Mouse (Mus musculus): ENCODE data around the gene Kdelr1.
A peak's percentile ranks its signal among the peaks of the same experiment; 100 is the strongest.
"Not testable (repeated sequence)": the region's sequence is repeated elsewhere in the genome, so short reads cannot be mapped to it uniquely, and the experiment has no call there.

Kdelr1 gene

DNA sequence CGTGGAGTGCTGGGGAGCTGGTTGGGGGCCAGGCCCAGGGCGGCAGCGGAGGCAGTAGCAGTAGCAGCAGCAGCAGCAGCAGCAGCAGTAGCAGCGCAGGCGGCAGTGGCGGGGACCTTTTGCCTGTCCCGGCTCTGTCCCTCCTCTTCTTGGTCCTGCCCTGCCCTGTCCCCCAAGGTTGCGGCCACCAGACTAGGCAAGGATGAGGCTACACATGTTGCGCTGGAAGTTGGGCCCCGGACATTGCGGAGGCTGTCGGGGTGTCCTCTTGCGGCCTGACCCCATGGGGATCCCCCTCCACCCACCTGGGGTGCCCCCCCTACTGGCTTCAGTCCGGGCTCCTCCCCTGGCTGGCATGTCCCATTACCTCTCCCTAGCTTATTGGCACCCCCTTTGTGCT is 2.8 kb upstream of the Kdelr1 start:
- no peak for DNase-seq (ENCODE audit: low spot score in 2 of 2)

DNA sequence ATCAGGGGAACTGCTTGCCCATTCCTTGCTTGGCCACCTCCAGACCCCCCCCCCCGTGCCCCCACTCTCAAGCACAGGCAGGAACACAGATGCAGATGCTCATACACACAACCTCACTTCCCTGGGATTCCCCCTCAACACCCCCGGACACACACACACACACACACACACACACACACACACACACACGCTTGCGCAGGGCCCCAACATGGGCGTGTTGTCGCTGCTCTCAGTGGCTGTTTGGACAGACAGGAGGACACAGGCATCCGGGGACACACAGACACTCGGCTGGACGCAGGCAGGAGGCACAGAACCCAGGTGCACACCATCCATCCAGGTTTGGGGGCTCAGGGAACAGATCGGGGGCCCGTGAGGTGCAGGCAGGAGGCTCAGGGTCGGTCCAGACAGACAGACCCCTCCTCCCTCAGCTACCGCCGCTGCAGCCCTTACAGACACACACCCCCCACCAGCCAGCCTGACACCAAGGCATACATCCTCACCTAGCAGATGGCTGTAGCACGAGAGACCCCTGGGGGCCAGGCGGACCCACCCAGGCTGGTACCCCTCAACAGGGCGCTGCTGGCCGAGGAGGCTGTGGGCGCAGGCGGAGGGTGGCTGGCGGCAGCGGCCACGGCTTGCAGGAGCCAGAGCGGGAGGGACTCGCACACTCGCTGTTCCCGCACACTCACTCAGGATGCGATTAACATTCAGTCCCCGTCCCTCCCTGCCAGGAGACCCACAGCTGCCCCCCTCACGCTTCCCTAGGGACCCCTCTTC is 2.1 kb upstream of the Kdelr1 start:
- DNase-seq (ENCODE audit: low spot score in 2 of 2), result no peak

DNA sequence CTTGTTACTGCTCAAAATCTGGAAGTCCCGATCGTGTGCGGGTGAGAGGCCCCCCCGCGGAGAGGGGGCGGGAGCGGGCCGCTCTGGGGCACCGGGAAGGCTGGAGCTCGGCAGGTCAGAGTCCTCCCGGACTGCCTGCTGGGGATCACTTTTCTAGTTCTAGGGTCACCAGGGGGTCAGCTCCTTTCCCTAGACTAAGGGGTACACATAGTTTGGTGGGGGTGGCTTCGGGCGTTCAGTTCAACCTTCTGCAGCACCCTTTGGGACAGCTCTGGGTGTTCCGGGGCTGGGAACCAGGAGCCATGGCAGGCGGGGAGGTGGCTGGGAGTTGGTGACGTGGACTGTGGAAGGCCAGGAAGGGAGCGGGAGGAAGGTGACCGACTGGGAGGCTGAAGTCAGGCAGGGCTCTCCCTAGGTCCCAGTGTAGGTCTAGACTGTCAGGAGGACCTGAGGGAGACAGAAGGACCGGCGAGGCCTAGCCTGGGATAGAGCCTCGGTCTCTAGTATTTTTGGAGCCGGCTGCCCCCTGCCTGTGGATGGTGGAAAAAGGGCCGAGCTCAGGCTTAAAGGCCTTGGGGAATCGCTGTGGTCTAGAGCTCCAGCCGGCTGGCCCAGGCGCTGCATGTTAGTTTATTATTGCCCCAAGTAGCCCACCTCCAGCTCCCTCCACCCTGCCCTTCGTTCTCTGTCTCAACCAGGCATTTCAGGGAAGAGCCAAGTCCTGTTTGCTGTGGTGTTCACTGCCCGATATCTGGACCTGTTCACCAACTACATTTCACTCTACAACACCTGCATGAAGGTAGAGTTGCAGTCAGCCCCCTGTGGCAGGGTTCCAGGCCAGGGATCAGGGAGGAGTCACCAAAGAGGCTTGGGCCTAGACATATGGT is 732 bp downstream of the Kdelr1 start:
- DNase-seq (ENCODE audit: low spot score in 2 of 2), result peak; percentile 28 to 39

DNA sequence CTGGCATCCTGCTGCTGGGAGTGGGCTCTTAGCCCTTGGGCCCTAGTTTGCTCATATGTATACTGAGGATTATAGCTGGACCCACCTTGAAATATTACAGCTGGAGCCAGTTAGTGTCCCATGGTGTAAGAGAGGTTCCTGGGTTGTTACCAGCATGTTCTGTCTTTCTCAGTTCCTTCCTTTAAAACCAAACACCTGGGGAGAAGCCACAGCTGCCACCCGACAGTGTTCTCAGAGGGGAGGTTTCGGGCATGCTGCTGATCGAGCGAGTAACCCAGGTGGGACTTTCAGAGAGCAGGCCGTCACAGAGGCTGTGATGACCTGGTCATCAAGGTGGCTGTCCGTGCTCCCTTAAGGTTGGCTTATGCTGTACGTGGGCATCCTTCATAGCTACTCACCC is 4.3 kb downstream of the Kdelr1 start:
- no peak for DNase-seq (ENCODE audit: low spot score in 2 of 2)

DNA sequence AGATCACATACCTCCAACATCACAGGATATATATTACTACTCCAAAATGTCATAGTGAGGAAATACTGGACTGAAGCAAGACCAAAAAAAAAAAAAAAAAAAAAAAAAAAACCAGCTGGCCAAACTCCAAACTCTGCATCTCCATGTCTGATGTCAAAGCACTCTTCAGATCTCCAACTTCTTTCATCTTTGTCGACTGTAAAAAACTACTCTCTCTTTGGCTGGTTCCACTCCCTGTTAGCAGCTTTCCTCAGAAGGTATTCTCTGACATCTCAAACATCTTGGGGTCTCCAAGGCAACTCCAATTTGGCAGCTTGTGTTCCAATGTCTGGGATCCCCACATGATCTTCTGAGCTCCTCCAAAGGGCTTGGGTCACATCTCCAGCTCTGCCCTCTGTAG is 5.7 kb downstream of the Kdelr1 start, which contains the start of gene Grin2d:
TSS of gene Grin2d (minus strand) at position 101 of the 400 bp plus-strand sequence.
- DNase-seq (ENCODE audit: low spot score in 2 of 2), result not testable (repeated sequence)

DNA sequence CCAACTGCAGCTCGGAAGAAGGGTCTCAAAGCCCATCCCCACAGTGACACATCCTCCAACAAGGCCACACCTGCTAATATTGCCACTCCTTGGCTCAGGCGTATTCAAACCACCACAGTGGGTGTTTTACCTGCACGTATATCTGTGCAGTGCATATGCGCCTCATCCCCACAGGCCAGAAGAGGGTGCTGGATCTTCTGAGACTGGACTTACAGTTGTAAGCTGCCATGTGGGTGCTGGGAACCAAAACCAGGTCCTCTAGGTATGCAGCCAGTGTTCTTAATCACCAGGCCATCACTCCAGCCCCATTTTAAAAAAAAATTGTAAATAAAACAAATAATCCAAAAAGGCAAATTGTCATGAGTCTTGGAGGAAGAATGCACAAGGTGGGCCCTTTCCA is 8.0 kb downstream of the Kdelr1 start:
- no peak for DNase-seq (ENCODE audit: low spot score in 2 of 2)

DNA sequence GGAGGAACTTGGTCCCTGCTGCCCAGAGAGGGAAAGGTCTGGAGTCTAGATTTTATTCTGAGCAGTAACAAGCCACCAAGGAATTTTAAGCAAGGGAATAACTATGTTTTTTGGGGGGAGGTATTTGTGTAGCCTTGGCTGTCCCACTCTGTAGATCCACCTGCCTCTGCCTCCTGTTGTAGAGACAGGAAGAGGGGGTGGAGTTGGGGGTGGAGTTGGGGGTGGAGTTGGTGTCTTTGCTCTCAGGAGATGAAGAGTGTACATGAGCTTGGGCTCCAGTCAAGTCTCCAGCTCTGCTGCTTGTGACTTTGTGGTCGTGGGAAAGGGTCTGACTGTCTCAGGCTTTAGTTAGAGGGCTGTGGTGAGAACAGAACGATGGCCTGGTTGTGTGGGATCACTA is 8.4 kb downstream of the Kdelr1 start:
- DNase-seq (ENCODE audit: low spot score in 2 of 2), result no peak

DNA sequence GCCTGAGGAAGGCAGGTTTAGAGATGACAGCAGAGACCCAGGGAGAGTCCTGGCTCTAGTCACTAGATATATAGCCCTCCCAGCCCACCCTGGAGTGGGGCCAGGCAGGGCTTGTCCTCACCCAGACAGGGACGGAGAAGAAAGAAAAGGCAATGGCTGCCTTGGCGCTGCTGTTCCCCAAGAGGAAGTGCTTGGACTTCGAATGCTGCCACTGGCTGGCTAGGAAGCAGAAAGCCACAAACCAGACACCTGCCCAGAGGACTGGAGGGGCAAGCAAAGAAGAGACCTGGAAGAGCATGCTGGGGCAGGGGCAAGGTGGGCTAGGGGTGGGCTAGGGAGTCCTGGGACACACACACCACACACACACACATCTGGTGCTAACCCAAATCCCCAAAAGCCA is 14.7 kb downstream of the Kdelr1 start:
- no peak for DNase-seq (ENCODE audit: low spot score in 2 of 2)

DNA sequence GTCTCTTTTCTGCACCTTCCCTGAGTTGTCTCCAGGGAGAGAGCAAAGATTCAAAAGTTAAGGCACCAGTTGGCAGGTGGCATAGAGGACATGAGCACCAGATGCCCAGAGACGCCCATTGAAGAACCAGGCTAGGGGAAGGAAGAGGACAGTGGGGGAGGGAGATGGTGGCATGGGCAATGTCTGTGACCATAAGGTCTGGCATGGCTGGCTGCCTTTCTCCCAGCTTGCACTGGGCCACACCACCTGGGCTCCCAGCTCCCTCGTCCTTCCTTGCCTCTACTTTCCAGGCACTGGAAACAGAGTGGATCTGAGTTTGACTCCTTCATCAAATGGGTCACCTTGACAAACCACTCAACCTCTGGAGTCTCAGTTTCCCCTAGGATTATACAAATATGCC is 20.1 kb downstream of the Kdelr1 start:
- DNase-seq (ENCODE audit: low spot score in 2 of 2), result no peak

DNA sequence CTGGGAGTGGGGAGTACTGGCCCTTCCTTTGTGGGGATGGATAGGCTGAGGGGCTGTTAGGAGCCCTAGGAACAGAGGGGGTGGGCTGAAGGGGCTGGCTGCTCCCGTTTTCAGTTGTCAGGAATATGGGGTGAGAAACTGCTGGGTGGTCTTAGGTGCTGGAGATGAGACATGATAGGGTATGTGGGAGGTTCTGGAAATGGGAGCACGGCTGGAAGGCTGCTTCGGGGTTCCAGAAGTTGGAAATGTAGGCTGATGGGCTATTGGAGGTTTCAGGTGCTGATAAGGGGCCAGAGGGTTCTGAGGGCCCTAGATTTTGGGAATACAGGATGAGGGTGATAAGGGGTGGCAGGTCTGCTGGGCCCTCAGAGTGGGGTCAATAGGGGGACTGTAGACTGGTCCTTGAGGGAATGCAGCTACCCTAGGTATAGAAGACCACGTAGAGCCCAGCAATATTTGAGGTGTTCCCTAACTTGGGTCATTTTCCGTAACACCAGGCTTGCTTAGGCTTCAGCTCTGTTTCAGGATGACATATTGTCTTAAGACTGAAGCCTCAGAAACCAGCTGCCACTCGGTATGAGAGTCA is 23.5 kb downstream of the Kdelr1 start:
- no peak for DNase-seq (ENCODE audit: low spot score in 2 of 2)

DNA sequence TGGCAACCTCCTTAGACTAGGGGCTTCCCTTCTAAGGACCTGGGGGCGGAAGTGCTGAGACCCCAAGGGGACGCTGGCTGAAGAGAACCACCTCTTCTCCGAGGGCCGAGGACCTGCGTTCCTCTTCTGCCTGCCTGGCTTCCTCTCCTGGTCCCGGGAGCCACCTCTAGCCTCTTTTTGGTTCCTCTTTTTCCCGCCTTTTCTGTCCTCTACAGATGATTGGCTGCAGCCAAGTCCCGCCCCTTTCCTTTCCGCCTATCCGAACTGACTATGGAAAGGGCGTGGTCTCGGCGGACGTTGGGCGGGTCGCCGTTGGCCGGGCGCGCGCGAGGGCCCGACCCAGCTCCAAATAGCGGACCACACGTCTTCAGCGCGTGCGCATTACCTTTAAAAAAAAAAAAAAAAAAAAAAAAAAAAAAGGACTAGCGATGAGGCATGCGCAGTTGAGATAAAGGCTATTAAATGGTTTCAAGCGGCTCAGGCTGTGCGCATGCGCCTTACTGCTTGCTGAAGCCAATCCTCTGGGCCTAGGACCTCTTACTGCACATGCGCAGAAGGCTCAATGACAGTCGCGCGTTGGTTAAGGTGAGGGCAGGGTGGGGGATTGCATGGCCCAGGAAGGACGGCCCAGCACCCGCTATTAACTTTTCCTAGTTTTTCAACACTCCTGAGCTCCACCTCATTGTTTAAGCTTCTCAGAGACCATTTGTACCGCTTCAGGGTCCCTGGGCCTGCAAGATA is 24.1 kb downstream of the Kdelr1 start, which contains the start of the genes Syngr4 and Tmem143:
TSS of gene Syngr4 (minus strand) at position 198 of the 741 bp plus-strand sequence.
TSS of gene Tmem143 (plus strand) at position 425 of the 741 bp plus-strand sequence.
- DNase-seq (ENCODE audit: low spot score in 2 of 2), result peak; percentile 88 to 94

DNA sequence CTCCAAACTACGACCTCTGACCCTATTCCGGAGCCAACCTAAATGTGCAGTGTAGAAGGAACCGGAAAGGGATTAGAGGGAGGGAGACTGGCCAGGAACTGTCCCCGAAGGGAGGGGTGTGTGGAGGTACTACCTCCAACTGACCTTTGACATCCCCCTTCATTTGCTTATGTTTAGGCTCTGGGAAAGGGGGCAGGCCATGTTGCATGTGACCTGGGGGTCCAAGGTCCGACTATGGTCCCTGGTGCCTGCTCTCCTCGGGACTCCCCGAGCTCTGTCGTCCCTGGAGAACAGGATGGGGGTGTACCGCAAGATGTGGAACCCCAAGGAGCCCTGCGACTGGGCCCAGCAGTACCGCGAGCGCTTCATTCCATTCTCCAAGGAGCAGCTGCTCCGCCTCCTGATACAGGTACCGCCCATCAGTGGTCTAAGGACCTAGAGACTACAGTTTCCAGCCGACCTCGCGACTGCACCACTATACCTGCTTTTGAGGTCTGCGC is 24.7 kb downstream of the Kdelr1 start:
- DNase-seq (ENCODE audit: low spot score in 2 of 2), result peak in 1 of 2 experiments; percentile 31

DNA sequence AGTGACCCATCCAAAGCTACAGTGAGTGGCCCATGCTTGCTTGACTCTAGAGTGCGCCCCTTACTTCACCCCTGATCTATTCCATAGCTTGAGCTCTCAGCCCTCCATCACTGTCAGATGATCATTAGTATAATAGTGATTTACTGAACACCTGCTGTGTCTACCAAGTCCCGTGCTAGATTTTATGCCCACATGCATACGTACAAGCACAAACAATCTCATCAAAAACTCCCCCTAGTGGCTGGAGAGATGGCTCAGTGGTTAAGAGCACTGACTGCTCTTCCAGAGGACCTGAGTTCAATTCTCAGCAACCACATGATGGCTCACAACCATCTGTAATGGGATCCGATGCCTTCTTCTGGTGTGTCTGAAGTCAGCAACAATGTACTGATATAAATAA is 25.6 kb downstream of the Kdelr1 start:
- DNase-seq (ENCODE audit: low spot score in 2 of 2), result not testable (repeated sequence)

DNA sequence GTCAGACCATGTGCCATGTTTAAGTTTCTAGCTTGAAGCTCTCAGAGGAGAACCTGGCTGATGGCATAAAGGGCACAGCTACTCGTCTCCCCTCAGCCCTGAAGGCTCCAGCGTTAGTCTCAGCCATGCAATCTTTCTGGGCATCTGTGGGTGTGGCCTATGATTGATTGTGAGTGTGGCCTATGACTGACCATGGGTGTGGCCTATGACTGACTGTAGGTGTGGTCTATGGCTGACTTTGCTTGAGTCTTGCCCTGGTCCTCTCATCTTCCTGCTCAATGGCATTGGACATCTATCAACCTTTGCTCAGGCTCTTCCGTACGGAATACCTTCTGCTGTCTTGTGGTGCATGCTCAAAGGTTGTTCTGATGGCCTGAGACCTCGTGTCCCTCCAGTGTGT is 29.0 kb downstream of the Kdelr1 start:
- DNase-seq (ENCODE audit: low spot score in 2 of 2), result no peak

DNA sequence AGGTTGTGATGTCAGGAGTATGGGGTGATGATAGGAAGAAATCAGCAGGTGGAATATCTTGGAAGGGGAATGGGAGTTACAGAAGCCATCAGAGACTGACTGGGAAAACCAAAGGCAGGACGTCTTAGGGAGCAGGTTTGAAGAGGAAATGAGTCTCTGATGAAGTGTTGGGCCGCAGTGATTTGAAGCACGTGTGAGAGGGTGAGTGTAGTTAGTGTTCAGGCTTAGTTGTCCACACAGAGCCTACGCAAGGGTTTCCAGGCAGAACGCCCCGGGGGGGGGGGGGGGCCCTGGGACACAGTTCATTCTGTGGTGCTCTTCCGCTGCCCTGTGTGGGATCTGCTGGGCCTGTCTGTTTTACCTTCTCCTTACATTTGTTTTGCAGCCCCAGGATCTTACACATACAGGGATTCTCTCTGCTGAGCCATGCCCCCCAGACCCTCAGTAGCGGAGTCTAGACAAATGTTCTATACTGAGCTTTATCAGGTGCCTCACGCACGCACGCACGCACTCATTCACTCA is 30.0 kb downstream of the Kdelr1 start:
- DNase-seq (ENCODE audit: low spot score in 2 of 2), result no peak

DNA sequence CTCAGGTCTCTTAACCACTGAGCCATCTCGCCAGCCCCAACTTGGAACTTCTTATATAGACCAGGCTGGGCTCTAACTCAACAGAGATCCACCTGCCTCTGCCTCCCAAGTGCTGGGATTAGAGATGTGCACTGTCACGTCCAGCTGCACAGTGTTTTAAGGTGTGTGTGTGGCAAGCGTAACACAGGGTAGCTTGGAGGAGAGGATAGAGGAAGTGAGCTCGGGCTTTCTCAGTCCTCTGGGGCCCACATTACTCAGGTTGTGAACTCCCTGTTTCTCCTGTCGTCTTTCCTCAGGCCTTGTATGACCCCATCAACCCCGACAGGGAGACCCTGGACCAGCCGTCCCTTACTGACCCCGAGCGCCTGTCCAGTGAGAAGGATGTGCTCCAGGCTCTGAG is 34.0 kb downstream of the Kdelr1 start:
- no peak for DNase-seq (ENCODE audit: low spot score in 2 of 2)

DNA sequence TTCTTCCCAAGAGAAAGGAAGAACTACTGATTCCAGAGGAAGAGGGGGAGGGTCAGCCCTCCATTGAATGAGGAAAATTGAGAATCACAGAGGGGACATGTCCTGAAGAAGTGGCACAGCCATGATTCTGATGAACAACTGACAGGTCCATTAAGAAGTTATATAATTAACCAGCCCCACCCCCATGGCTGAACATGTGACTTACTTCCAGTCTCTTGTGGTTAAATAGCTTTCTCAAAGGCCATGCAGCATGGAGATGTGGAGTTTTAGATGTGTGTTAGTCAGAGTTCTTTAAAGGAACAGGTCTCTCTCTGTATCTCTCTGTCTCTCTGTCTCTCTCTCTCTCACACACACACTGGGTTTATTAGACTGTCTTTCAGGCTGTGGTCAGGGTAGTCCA is 35.8 kb downstream of the Kdelr1 start:
- DNase-seq (ENCODE audit: low spot score in 2 of 2), result no peak

DNA sequence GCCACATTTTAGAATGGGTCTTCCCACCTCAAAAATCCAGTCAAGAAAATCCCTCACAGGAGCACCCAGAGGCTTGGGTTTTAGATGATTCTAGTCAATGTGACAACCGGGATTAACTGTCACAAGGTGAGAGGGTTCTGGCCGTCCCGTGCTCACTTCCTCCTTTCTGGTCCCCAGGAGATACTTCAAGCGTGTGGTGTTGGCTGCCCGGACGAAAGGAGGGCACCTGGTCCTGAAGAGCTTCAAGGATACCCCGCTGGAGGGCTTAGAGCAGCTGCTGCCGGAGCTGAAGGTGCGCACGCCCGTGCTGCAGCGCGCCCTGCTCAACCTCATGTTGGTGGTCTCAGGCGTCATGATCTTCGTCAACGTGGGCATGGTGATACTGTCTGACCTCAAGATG is 36.6 kb downstream of the Kdelr1 start:
- DNase-seq (ENCODE audit: low spot score in 2 of 2), result no peak

DNA sequence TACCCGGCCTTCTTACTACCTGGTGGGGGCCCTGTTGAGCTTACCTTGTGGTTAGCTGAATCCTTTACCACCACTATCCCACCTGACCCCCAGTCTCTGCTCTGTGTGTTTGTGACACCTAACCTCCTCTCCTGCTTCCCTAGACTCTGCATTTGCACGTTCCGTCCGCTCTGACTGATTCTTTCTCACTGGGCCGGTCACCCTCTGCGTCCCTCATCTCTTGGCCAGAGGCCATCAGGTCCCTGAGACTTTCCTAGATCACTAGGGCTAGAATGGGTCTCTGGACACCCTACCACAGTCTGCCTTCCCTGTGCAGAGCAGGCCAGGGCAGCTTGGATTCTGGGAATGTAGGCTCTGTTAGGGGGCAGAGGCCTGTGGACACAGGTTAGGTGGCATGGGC is 41.5 kb downstream of the Kdelr1 start:
- no peak for DNase-seq (ENCODE audit: low spot score in 2 of 2)

DNA sequence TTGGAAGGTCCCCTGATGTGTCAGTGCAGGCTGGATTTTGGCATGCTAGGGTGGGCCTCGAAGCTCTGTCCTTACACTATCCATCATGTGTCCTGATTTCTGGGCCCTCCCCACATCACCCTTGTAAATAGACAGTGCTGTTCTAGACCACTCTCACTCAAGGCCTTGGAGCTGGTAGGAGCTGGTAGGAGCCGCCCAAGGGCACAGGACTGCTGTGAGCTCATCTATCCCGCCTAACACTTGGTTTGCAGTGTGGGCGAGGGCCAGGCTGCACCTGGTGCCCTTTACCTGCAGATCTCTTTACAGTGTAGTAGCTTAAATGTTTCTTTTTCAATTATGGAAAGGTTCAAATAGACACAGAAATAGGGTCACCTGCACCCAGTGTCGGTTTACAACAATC is 42.4 kb downstream of the Kdelr1 start:
- no peak for DNase-seq (ENCODE audit: low spot score in 2 of 2)
